Mouse (Mus musculus) kidney, adult 8-10 months (tissue): ENCODE results near the gene Ilf3.

Experiments used
- DNase-seq, 2 experiments: peaks; one replicate each; pipeline ENCODE4 v3.0.0; 2022

Gene Ilf3

GRCm38 (mm10) chr9:21405525-21405924 is 37.9 kb downstream of the Ilf3 start:
- no peak for DNase-seq

GRCm38 (mm10) chr9:21407951-21408350 is 40.3 kb downstream of the Ilf3 start:
- DNase-seq = peak; percentile 88

- no peak for DNase-seq
Observed at GRCm38 (mm10) chr9:21408624-21409023, 41.0 kb downstream of the Ilf3 start.

GRCm38 (mm10) chr9:21409592-21410317 is 42.1 kb downstream of the Ilf3 start:
- DNase-seq = peak; percentile 77 to 89

GRCm38 (mm10) chr9:21411669-21412550 is 44.2 kb downstream of the Ilf3 start, which contains the start of gene Qtrt1:
TSS of gene Qtrt1 (plus strand) at chr9:21411837.
- peak; percentile 83 to 84 for DNase-seq

- DNase-seq = no peak
Observed at GRCm38 (mm10) chr9:21417866-21418265, 50.2 kb downstream of the Ilf3 start.

- no peak for DNase-seq
Observed at GRCm38 (mm10) chr9:21419646-21420045, 52.0 kb downstream of the Ilf3 start.

GRCm38 (mm10) chr9:21424631-21425555 is 57.2 kb downstream of the Ilf3 start, which contains the start of gene Dnm2:
TSS of gene Dnm2 (plus strand) at chr9:21424908.
- DNase-seq = peak; percentile 100

- DNase-seq = no peak
Observed at GRCm38 (mm10) chr9:21425556-21425945, 57.9 kb downstream of the Ilf3 start.

- DNase-seq = no peak
Observed at GRCm38 (mm10) chr9:21426013-21426412, 58.3 kb downstream of the Ilf3 start.

GRCm38 (mm10) chr9:21426525-21426924 is 58.9 kb downstream of the Ilf3 start:
- DNase-seq = no peak

- DNase-seq = peak; percentile 75 to 78
Observed at GRCm38 (mm10) chr9:21427773-21428172, 60.1 kb downstream of the Ilf3 start.

- no peak for DNase-seq
Observed at GRCm38 (mm10) chr9:21428178-21428577, 60.5 kb downstream of the Ilf3 start.

GRCm38 (mm10) chr9:21430724-21431123 is 63.1 kb downstream of the Ilf3 start:
- no peak for DNase-seq

GRCm38 (mm10) chr9:21432066-21432465 is 64.4 kb downstream of the Ilf3 start:
- DNase-seq = no peak

GRCm38 (mm10) chr9:21433766-21434165 is 66.1 kb downstream of the Ilf3 start:
- no peak for DNase-seq

- no peak for DNase-seq
Observed at GRCm38 (mm10) chr9:21434410-21434809, 66.7 kb downstream of the Ilf3 start.

- DNase-seq = no peak
Observed at GRCm38 (mm10) chr9:21435777-21436635, 68.3 kb downstream of the Ilf3 start.

GRCm38 (mm10) chr9:21437577-21437976 is 69.9 kb downstream of the Ilf3 start:
- no peak for DNase-seq

- DNase-seq = no peak
Observed at GRCm38 (mm10) chr9:21438219-21438618, 70.5 kb downstream of the Ilf3 start.

GRCm38 (mm10) chr9:21439456-21439855 is 71.8 kb downstream of the Ilf3 start:
- no peak for DNase-seq

GRCm38 (mm10) chr9:21439914-21440313 is 72.2 kb downstream of the Ilf3 start:
- no peak for DNase-seq
